Mouse (Mus musculus) small intestine, adult 2 months (tissue): Measurements from ENCODE around the gene Vdac2.

Experiments
- CTCF ChIP-seq: fragments of 200-500 bp; IDR thresholded peaks from 2 replicates; pipeline ENCODE4 v1.5.1; 2012; ENCODE audit warnings: low read depth, mild to moderate bottlenecking, control low read depth, inconsistent platforms, low read length, moderate library complexity, mixed read lengths; ENCODE audit not compliant: insufficient replicate concordance, insufficient read length; ENCODE audit errors: extremely low read depth
- POLR2A ChIP-seq: fragments of 200-500 bp; IDR thresholded peaks from 2 replicates; pipeline ENCODE4 v1.6.1; 2012; ENCODE audit warnings: low read depth, mild to moderate bottlenecking, control low read depth, inconsistent platforms, low read length, moderate library complexity

DNA sequence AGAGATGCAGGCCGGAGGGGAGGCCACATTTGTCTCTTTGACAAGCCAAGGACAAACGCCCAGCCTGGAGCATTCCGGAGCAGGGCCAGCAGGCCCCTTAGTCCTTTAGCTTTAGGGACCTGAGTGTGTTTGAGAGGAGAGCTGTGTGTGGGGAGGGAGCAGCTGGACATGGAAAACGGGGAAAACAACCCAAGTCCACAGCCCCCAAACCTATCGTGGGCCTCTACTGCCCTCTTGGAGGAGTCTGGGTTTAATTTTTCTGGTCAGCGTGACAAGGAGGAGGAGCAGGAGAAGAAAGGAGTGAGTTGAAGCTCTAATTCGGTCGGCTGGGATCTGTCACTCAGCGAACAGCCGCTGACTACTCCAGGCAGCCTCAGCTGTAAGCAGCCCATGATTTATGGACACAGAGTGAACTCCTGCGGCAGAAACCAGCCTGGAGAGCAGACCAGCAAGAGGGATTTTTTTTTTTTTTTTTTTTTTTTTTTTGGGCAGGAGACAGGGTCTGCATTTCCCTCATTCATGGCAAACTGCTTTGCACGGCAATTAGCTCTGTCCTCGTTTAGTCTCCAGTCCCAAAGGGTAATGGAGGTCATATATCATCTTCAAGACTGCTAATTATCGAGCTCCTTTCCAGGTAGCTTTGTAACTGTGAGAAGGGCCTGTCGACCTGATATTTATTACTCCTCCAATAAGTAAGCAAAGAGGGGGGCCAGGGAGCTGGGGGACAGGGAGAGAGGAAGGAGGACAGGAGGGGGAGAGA lies 66.7 kb downstream of the Vdac2 start:
- no peak for TF ChIP-seq POLR2A
- no peak for TF ChIP-seq CTCF
